11 mouse cellular contexts compared by ENCODE assay signal in genomic region chr12:17749784-17750183, GRCm38 (mm10). TPM values are rescaled to one million over a fixed set of nuclear protein-coding genes. Genes with fewer than 3 reads are reported as not detected.
DNase-seq lines count a peak whose midpoint lies in the region; ATAC-seq and TF ChIP-seq lines count a peak whose summit lies in the region.
"Had no signal": no experiment of that assay in that cellular context is flagged by ENCODE, and none has a peak within 500 bp of the region (broad histone marks: within the 10 kb centered on the region; RNA-seq: fewer than 3 reads in every experiment).

No protein-coding gene starts in this region.

- no peak overlapping the region for H3K4me2 ChIP-seq in intestine, embryonic 14.5 days (ENCODE audit: low read length)
- no peak overlapping the region for H3K4me2 ChIP-seq in intestine, embryonic 15.5 days (replicated peaks)
- H3K4me2 ChIP-seq in lung, postnatal 0 days (replicated peaks; ENCODE audit: low read depth, low read length) = no peak overlapping the region
- H3K4me2 ChIP-seq: hindbrain, embryonic 12.5 days had no signal

- DNase-seq in gastrocnemius, adult 2 months = no peak
- DNase-seq in gastrocnemius, adult 8-10 months (ENCODE audit: low spot score in 2 of 2) = no peak
- DNase-seq in intestine, embryonic 14.5 days (ENCODE audit: low spot score) = no peak
- no peak for DNase-seq in lung, postnatal 0 days (ENCODE audit: low spot score)
- DNase-seq in lung, adult 18-20 months = no peak
- no peak for DNase-seq in Patski (ENCODE audit: low read depth, low spot score)
- no peak for DNase-seq in retina, embryonic 14.5 days (ENCODE audit: low spot score)
- DNase-seq: right cerebral cortex, postnatal 14 days had no signal

- H3K27ac ChIP-seq in gastrocnemius, adult 2 months = peak overlapping the region; percentile 2
- H3K27ac ChIP-seq in intestine, embryonic 14.5 days (ENCODE audit: low read depth) = no peak overlapping the region
- H3K27ac ChIP-seq in intestine, embryonic 15.5 days = no peak overlapping the region
- peak overlapping the region; percentile 73 for H3K27ac ChIP-seq in lung, postnatal 0 days (ENCODE audit: low read length)
- H3K27ac ChIP-seq: liver, embryonic 14.5 days had no signal

- in situ Hi-C loops in Patski (cut with MboI; ENCODE audit: low pct_unique_long_range_greater_than_20kb) = loop anchor here (25.0 kb wide), 1 partner anchor 887 kb away; no protein-coding TSS in a partner anchor

- CTCF ChIA-PET in Patski (lab: Charles Lee) = interaction anchor here (1.0 to 1.3 kb wide), 4 partner anchors 12 to 83 kb away, joined by 3 read pairs; no protein-coding TSS in a partner anchor

- H3K4me3 ChIP-seq in gastrocnemius, adult 2 months = no peak overlapping the region
- no peak overlapping the region for H3K4me3 ChIP-seq in intestine, embryonic 14.5 days (ENCODE audit: low read depth, low read length)
- H3K4me3 ChIP-seq in intestine, embryonic 15.5 days (replicated peaks) = no peak overlapping the region
- H3K4me3 ChIP-seq in lung, postnatal 0 days (ENCODE audit: low read depth, low read length) = no peak overlapping the region
- H3K4me3 ChIP-seq: hindbrain, embryonic 12.5 days had no signal

- no peaks in the 10 kb centered on the region for H3K27me3 ChIP-seq in intestine, embryonic 14.5 days (replicated peaks; ENCODE audit: control insufficient read depth, insufficient read depth, low read length)
- no peaks in the 10 kb centered on the region for H3K27me3 ChIP-seq in intestine, embryonic 15.5 days (replicated peaks)
- H3K27me3 ChIP-seq in lung, postnatal 0 days (replicated peaks; ENCODE audit: insufficient read depth, low read length) = no peaks in the 10 kb centered on the region
- H3K27me3 ChIP-seq in Patski = no peaks in the 10 kb centered on the region
- H3K27me3 ChIP-seq: hindbrain, embryonic 12.5 days had no signal

- H3K36me3 ChIP-seq in intestine, embryonic 14.5 days (ENCODE audit: control insufficient read depth, insufficient read depth, low read length) = no peaks in the 10 kb centered on the region
- no peaks in the 10 kb centered on the region for H3K36me3 ChIP-seq in intestine, embryonic 15.5 days
- H3K36me3 ChIP-seq in lung, postnatal 0 days (ENCODE audit: insufficient read depth, low read length) = no peaks in the 10 kb centered on the region
- H3K36me3 ChIP-seq: hindbrain, embryonic 12.5 days had no signal

- H3K9me3 ChIP-seq in intestine, embryonic 14.5 days (ENCODE audit: control insufficient read depth, low read length) = no peaks in the 10 kb centered on the region
- H3K9me3 ChIP-seq in intestine, embryonic 15.5 days = no peaks in the 10 kb centered on the region
- H3K9me3 ChIP-seq in lung, postnatal 0 days (ENCODE audit: low read length) = no peaks in the 10 kb centered on the region
- H3K9me3 ChIP-seq: hindbrain, embryonic 12.5 days had no signal

- POLR2A ChIA-PET in Patski (lab: Charles Lee) = interaction anchor here (0.6 to 0.8 kb wide), 3 partner anchors 38 to 61 kb away, joined by 3 read pairs; no protein-coding TSS in a partner anchor

- no peak for TF ChIP-seq CTCF in gastrocnemius, adult 2 months (IDR thresholded peaks at IDR 0.05)
- TF ChIP-seq CTCF in lung, postnatal 0 days (IDR thresholded peaks at IDR 0.05) = no peak
- TF ChIP-seq CTCF in Patski (IDR thresholded peaks at IDR 0.05) = no peak

- 0 out of 2 replicates have a peak, but pooled peaks have one; percentile 22 for ATAC-seq in intestine, embryonic 14.5 days (replicated peaks; ENCODE audit: low FRiP score, low TSS enrichment, low read depth)
- ATAC-seq in intestine, embryonic 15.5 days = no peak
- ATAC-seq in lung, postnatal 0 days = no peak
- ATAC-seq in Patski = peak; percentile 69

- intact Hi-C loops in gastrocnemius, adult 2 months (cut with DNase I) = loop anchor here (5.0 kb wide), 1 partner anchor 57 kb away; the partner anchor contains the start of gene Hpcal1

- no peak overlapping the region for H3K9ac ChIP-seq in intestine, embryonic 14.5 days (ENCODE audit: low read length)
- H3K9ac ChIP-seq in intestine, embryonic 15.5 days = no peak overlapping the region
- no peak overlapping the region for H3K9ac ChIP-seq in lung, postnatal 0 days (replicated peaks; ENCODE audit: low read depth)
- H3K9ac ChIP-seq: hindbrain, embryonic 12.5 days; liver, embryonic 14.5 days had no signal

- H3K4me1 ChIP-seq in intestine, embryonic 14.5 days (replicated peaks; ENCODE audit: control insufficient read depth, insufficient read depth, low read length) = peaks cover 30% of the 10 kb centered on the region
- H3K4me1 ChIP-seq in intestine, embryonic 15.5 days (replicated peaks) = peaks cover 28% of the 10 kb centered on the region
- H3K4me1 ChIP-seq in lung, postnatal 0 days (ENCODE audit: insufficient read depth, low read depth, low read length) = peaks cover 53% of the 10 kb centered on the region; the same call in 1 of the 2 replicates

- WGBS in intestine, embryonic 14.5 days = 32% methylated on average over 3 of the region's 3 CpGs
- 35% methylated on average over 3 of the region's 3 CpGs for WGBS in intestine, embryonic 15.5 days
- WGBS in lung, postnatal 0 days = 36% methylated on average over 3 of the region's 3 CpGs

- no peak for TF ChIP-seq EP300 in lung, postnatal 0 days (IDR thresholded peaks at IDR 0.05)

RNA-seq across cellular contexts. Expression of gene Hpcal1, which starts 59.1 kb away (rescaled TPM):
- 10 to 100 TPM in 1 of 2 experiments, 1 to 10 TPM in 1; 4.8 to 10.3 TPM for total RNA-seq in gastrocnemius, adult 2 months (2021)
- total RNA-seq in gastrocnemius, adult 8-10 months (2022) = 1 to 10 TPM; 3.4 to 3.9 (median 3.5) TPM
- 42.9 and 48.6 TPM in 2 replicates for polyA plus RNA-seq in intestine, embryonic 14.5 days (2014; fragmentation: Nextera tagmentation; extraction: Ambion mirVana)
- polyA plus RNA-seq in intestine, embryonic 15.5 days (2015; fragmentation: Nextera tagmentation; extraction: Ambion mirVana) = 46.7 and 53.5 TPM in 2 replicates
- 127 and 145 TPM in 2 replicates for polyA plus RNA-seq in lung, postnatal 0 days (2015; fragmentation: Nextera tagmentation; extraction: Ambion mirVana)
- 39.5 TPM for polyA plus RNA-seq in Patski (2021)

Comparison
In these comparisons a context has a peak if more than half of its experiments do, and no peak if none do; other contexts are left out.
1. ATAC-seq: peak in intestine, embryonic 14.5 days (single experiment) and Patski (single experiment); none in intestine, embryonic 15.5 days (single experiment) and lung, postnatal 0 days (single experiment).
2. H3K27ac ChIP-seq: peak in gastrocnemius, adult 2 months (single experiment) and lung, postnatal 0 days (single experiment); none in intestine, embryonic 14.5 days (single experiment) and intestine, embryonic 15.5 days (single experiment).